Mouse (Mus musculus) ZHBTc4 (cell line): ENCODE data around the gene Tk2.
A peak's percentile ranks its signal among the peaks of the same experiment; 100 is the strongest.
"Not testable (repeated sequence)": the region's sequence is repeated elsewhere in the genome, so short reads cannot be mapped to it uniquely, and the experiment has no call there.

Experiments used
- DNase-seq: peaks from one replicate; pipeline ENCODE4 v3.0.0-alpha.2; 2011; ENCODE audit warnings: low read depth, low spot score

Tk2 gene

DNA sequence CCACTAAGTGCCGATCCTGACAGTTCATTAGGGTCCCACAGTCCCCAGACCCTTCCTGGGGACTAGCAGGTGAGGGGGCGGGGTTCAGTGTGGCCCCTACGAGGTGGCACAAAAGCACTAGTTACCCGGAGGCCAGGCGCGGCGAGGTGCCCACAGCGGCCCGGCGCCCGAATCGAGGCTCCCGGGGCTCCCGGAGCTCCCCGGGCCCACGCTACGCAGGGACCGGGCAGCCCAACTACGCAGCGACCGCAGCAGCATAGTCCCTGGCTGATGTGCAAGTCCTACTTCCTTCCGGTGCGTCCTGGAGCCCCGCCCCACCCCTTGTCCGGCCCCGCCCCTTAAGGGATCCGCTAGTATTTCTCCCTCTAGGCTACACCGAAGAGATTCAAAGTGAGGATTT lies at the start of gene Tk2:
Gene Tk2, minus strand, starts transcription at position 283 of the 400 bp plus-strand sequence.
- peak; percentile 88 for DNase-seq

DNA sequence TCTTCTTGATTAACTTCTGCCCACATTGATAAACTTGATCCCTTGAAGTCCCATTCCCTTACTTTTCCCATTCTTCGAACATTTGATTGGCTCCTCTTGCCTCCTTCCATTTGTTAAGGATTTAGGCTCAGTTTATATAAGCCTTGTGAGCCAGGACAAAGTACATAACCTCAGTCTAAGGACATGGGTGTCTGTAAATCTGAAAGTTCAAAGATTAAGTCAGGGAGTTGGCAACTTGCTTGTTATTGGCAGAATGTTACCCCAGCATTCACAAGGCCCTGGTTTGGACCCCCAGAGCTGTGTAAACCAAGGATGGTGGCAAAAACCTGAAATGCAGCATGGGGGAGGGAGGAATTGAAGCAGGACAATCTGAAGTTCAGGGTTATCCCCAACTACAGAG lies 46.0 kb upstream of the Tk2 start:
- no peak for DNase-seq

DNA sequence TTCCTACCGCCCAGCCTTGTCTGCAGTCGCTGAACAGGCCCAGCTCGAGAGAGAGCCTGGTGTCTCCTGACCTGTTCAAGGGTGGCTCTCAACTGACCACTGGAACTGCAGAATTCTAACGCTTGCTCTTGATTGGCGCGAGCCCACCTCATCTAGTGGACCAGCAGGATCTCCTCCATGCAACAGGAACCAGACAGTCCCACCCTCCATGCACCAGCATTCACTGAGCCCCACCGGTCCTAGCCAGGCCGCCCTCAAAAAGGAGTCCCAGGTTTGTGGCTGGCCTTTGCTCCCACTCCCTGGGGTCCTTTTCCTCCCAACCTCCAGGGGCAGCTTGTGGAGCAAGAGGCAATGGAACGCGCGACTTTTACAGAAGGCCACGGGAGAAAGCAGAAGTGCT lies 44.7 kb upstream of the Tk2 start, which contains the start of gene Cmtm2a:
Gene Cmtm2a, minus strand, starts transcription at position 101 of the 400 bp plus-strand sequence.
- peak; percentile 7 for DNase-seq

GRCm38 (mm10) chr8:104268937-104269440 lies 20.6 kb upstream of the Tk2 start:
- no peak for DNase-seq

DNA sequence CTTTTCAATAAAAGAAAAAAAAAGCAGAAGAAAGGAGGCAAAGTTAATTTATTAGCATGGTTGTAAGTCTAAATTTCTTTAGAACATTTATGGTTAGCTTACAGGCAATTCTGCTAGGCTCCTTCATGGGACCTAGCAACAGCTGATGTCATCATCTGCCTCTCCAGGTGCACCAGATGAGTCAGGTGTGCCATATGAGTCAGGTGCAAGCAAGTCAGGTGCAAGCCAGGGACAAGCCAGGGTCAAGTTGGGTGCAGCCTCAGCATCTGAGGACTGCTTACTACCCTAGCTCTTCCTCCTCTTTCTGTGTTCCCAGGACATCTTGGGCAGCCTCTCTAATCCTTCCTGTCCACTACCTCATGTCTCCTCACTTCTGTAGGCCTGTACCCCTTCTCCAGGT lies 20.0 kb upstream of the Tk2 start:
- DNase-seq: no peak

DNA sequence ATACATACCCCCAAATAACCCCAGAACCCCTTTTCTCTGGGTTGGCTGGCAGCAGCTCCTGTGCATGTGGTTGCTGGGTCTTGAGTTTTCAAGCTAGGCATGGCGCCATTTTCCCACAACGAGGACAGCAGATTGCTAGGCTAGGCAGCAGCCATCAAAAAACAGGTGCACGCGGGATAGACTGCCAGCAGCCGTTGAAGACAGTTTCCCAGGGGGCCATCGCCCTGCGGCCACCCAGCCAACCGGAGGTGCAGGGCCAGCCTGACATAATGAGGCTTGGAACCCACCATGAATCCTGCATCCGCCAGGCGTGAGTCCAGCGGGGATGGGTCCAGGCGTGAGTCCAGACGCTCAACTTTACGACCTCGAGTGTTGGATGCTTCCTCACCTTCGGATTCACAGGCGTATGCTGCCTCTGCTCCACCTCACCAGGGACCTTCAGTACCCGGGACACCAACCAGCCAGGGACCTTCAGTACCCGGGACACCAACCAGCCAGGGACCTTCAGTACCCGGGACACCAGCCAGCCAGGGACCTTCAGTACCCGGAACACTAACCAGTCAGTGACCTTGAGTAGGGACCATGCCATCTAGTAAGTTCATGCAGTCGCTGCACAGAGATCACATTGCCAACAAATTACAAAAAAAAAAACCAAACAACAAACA lies 16.0 kb upstream of the Tk2 start:
- not testable (repeated sequence) for DNase-seq

DNA sequence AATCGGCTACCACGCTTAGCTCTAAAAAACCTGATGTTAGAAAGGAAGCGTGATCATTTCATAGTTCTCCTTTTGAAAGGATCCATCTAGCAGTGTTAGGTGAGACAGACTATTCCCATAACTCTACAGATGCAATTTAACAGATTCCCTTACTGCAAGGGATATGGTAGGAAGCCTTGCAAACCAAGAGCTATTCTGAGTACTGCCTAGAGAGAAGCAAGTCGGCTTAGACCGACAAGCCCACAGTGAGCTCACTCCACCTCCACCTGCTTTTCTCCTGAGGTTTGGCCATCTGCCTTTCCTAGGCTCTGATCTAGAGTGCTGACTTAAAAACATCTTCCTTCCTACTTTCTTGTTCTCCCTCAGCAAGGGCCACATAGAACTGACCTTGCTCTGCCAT lies 13.4 kb upstream of the Tk2 start:
- DNase-seq: not testable (repeated sequence)

GRCm38 (mm10) chr8:104253016-104253415 lies 4.7 kb upstream of the Tk2 start:
- DNase-seq: peak; percentile 82

DNA sequence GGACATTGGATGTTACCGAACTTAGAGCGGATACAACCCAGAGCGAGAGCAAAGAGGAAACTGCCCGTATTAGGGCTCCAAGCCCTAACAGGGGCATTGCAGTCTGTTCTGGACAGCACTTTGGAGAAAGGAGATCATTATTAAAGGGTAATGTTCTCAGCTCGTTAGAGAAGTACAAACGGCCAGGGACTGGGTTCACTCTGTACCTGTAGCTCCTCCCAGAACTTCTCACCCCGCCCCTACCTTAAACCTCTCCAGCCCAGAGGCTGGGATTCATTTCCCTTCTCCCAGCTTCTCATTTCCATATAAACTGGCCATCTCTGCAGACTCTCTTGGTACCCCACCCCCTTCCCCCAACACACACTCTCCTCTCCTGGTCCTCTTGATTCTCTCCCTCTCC lies 3.1 kb upstream of the Tk2 start:
- DNase-seq: peak; percentile 60

GRCm38 (mm10) chr8:104250439-104251367 lies 2.3 kb upstream of the Tk2 start, which contains the start of gene Cklf:
Gene Cklf (plus strand): TSS chr8:104250861.
- peak; percentile 99 for DNase-seq

GRCm38 (mm10) chr8:104249442-104249996 lies 1.2 kb upstream of the Tk2 start:
- DNase-seq: no peak

DNA sequence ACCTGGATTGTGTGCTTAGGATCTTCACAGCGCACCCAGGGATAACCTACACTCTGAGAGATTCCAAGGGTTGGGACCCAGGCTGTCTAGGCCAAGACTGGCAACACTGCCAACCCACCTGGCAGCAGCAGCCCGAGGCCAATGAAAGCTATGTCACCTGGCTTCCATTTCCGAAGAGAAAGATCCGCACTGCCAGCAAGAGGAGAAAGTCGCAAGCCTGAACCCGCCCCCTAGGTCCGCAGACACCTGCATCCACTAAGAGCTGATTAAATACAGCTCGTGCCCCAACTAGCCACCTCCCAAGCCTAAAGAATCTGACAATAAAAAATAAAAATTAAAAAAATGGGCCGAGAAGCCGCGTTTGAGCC lies 466 bp downstream of the Tk2 start:
- DNase-seq: no peak

DNA sequence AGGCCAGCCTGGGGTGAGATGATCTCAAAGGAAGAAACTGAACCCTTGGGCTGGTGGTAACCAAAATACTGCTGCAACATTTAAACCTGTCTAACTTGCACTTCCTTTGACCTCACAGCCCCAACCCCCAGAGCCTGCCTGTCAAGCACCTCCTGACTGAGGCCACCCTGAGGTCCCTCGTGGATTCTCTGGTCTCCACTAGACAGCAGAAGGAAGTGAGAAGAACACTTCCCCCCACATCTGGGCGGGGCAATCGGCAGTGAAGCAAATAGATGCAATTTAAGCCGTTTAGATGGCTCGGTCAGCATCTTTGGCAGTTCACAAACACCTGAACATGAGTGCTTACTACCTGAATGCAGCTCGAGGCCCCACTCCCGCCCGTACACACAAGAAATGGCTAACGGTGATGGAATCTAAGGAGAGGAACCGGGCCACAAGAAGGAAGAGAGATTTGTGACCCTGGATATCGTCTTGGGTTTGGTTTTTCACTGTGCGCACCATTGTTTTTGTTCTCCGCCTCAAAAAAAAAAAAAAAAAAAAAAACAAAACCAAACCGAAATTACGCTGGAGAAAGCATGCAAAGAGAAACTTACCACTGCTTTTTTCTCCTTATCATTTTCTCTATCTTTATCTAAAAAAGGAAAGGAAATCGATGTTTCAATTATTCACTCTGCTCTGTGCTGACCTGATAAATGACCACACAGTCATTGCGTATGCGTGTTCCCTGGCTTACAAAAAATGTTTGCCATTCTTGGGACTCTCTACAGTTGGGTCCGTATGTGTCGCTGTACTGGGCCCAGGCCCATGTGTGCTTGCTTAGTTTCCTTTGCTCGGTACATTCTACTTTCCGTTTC lies 1.1 kb downstream of the Tk2 start:
- peak; percentile 19 for DNase-seq

DNA sequence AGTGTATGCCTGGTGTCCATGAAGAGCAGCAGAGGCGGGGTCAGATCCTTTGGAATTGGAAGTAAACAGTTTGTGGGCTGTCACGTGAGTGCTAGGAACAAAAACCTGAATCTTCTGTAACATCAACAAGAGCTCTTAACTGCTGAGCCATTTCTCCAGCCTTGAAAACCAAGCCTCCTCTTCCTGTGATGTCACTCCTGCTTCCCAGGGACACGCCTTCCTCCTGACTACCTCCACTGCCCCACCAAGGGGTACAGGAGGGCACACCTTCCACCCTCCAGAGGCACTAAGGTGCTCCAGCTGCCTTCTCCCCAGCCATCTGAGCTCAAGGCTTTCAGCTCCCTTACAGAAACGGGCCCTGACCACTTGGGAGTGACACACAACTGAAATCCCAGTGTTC lies 1.7 kb downstream of the Tk2 start:
- peak; percentile 49 for DNase-seq

- no peak for DNase-seq
These were observed 6.2 kb downstream of the Tk2 start for GRCm38 (mm10) chr8:104242038-104242644.

- no peak for DNase-seq
These were observed 8.9 kb downstream of the Tk2 start for GRCm38 (mm10) chr8:104239418-104239861.

DNA sequence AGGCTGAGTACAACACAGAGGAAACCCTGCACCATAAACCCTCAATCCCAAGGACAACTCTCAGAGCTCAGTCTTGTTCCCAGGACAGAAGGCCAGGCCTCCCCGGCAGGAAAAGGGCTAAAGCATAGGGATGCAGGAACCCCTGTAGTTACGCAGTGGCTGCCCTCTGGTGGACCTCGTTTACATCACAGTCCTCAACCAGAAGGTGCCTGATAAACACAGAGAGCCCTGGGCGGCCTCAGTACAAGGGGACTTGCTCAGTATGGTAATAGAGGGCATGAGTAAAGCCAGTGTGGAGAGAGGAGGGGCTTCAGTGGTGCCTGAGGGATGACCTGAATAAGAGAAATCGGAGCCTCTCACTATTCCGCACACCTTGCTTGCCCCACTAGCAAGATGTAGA lies 13.8 kb downstream of the Tk2 start:
- DNase-seq: peak; percentile 46

GRCm38 (mm10) chr8:104232919-104233318 lies 15.4 kb downstream of the Tk2 start:
- no peak for DNase-seq

- DNase-seq: no peak
These were observed 16.3 kb downstream of the Tk2 start for GRCm38 (mm10) chr8:104232039-104232438.

DNA sequence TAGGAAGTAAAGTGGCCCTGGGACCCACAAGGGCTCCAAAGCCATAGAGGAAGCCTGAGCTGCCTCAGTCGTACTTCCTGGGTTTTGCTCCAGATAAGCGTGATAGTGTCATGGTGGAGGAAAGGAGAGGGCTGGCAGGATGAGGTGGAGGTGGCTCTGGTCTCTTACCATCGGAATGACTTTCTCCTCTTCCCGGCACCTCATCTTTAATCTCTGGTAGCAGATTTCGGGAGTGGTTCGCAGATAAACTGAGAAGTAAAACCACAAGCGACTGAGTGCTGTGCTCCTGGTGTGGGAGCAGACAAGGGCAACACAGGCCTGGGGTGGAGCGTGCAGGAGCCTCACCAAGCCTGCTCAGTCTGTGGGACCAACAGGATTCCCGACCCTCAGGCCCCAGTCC lies 18.0 kb downstream of the Tk2 start:
- DNase-seq: no peak

DNA sequence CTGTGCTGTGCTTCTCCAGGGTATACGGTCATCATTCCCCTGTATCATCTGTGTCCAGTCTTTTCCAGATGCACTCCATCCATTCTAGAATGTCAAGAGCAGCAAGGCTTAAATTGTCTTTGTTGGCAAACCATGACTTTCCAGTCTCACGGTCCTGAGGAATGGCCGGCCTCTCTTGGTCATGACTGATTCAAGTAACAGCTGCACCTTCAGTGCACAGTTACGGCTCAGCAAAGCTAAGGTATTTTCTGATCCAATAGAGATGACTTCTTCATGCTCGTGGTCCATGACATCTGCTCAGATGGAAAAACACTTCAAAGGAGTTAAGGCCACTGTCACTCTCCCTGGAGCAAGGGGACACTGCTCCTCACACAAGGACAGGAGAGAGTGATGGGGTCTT lies 21.3 kb downstream of the Tk2 start:
- no peak for DNase-seq
